Mouse (Mus musculus): ENCODE measurements around the gene Fam135a. TPM values are rescaled to one million over a fixed set of nuclear protein-coding genes. Genes with fewer than 3 reads are reported as not detected.

The Fam135a gene
- 5.3 and 9.7 TPM in 2 replicates for polyA plus RNA-seq (2012; rRNA removed; ENCODE audit: low replicate concordance)

GRCm38 (mm10) chr1:24099926-24100869 lies at the start of gene Fam135a:
Fam135a (minus strand) TSS chr1:24100341.

GRCm38 (mm10) chr1:24005070-24005804 lies 94.9 kb downstream of the Fam135a start, which contains the start of gene Sdhaf4:
Sdhaf4 (minus strand) TSS chr1:24005656.

Other genes starting within 250 kb of the Fam135a start
- gene Smap1, start 178.0 kb downstream of the Fam135a start, polyA plus RNA-seq (2012; rRNA removed; ENCODE audit: low replicate concordance): 62.8 and 73.9 TPM in 2 replicates
- 16.0 and 22.2 TPM in 2 replicates for gene Sdhaf4, start 94.7 kb downstream of the Fam135a start, polyA plus RNA-seq (2012; rRNA removed; ENCODE audit: low replicate concordance)
- gene Col9a1, start 77.3 kb upstream of the Fam135a start, polyA plus RNA-seq (2012; rRNA removed; ENCODE audit: low replicate concordance): not detected in 2 replicates

Data from subcutaneous adipose tissue, adult 2 months (tissue).